Mouse (Mus musculus): ENCODE measurements around the gene Mcpt2. TPM values are rescaled to one million over a fixed set of nuclear protein-coding genes. Genes with fewer than 3 reads are reported as not detected.

Gene Mcpt2
- total and polyA plus RNA-seq, 3 experiments: 0.13 TPM; not detected in 2

DNA sequence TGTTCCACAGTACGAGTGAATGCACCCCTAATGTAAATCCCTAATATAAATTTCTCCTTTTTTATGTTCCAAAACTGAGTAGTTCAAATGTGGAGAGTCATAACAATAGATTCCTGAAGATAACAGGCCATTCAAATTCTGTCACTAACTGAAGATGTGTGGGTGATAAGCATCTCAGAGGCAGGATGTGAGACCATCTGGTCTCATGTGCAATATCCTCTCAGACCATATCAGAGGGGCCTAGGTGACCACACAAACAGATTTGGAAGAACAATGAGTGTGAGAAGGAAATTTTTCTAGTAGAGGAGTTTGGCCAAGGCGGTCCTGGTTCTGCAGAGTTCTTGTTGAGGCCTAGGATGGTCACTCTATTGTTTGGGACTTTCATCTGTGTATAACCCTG lies 51.5 kb downstream of the Mcpt2 start:
- H3K27me3 ChIP-seq (replicated peaks): no peaks in the 10 kb centered on the region
- no peak for DNase-seq (ENCODE audit: extremely low read depth)
- no peak overlapping the region for H3K4me3 ChIP-seq (replicated peaks in 1 of 3; ENCODE audit: low read depth in 2 of 3, low read length in 2 of 3, poor library complexity in 1 of 3)
- TF ChIP-seq JUN (IDR thresholded peaks at IDR 0.05; ENCODE audit: insufficient read depth, low read depth, low read length) (no peak), MYC (IDR thresholded peaks at IDR 0.05; ENCODE audit: low read depth, low read length) (no peak), MAX (IDR thresholded peaks at IDR 0.05; ENCODE audit: low read length) (no peak), MXI1 (IDR thresholded peaks at IDR 0.05; ENCODE audit: low read depth, low read length) (no peak), TCF12 (IDR thresholded peaks at IDR 0.05; ENCODE audit: low read depth, low read length) (no peak), ZNF384 (IDR thresholded peaks at IDR 0.05; ENCODE audit: low read depth, low read length) (no peak), ETS1 (conservative IDR thresholded peaks at IDR 0.05; ENCODE audit: low read depth, low read length) (no peak), E2F4 (IDR thresholded peaks at IDR 0.05; ENCODE audit: insufficient replicate concordance, low read depth, low read length) (no peak), RAD21 (IDR thresholded peaks at IDR 0.05; ENCODE audit: low read depth, low read length) (no peak)
- no peak overlapping the region for H3K27ac ChIP-seq (ENCODE audit: insufficient read depth, low read depth)
- no peak overlapping the region for H3K4me2 ChIP-seq (ENCODE audit: insufficient read depth, low read depth, poor library complexity, severe bottlenecking)
- in situ Hi-C loops (cut with MboI; ENCODE audit: low pct_ligation_motif_present, low pct_unique_long_range_greater_than_20kb, low sequenced_read_pairs): no loop called here
- H3K9ac ChIP-seq (ENCODE audit: insufficient read depth, low read depth): no peak overlapping the region
- H3K9me3 ChIP-seq (replicated peaks; ENCODE audit: low read length): no peaks in the 10 kb centered on the region
- peaks cover 0 to 7% of the 10 kb centered on the region in 2 experiments; a peak in 1 of 4 replicates for H3K4me1 ChIP-seq (ENCODE audit: control insufficient read depth in 1 of 2, insufficient read depth in 2 of 2)
- dilution Hi-C loops (cut with MboI; ENCODE audit: extremely low pct_ligation_motif_present, extremely low pct_unique_long_range_greater_than_20kb, low sequenced_read_pairs): no loop called here
- no peaks in the 10 kb centered on the region for H3K36me3 ChIP-seq (replicated peaks in 1 of 2; ENCODE audit: control insufficient read depth in 1 of 2, insufficient read depth in 1 of 2, low read length in 1 of 2)
- no peaks in the 10 kb centered on the region for H3K79me2 ChIP-seq (replicated peaks; ENCODE audit: control insufficient read depth, extremely low read depth, insufficient read depth, poor library complexity, severe bottlenecking)

Other genes with a start within 250 kb of the Mcpt2 start
- gene Nfatc4, start 218.9 kb upstream of the Mcpt2 start, total RNA-seq (2012; rRNA removed): not detected in 2 replicates
- gene Nfatc4, start 218.9 kb upstream of the Mcpt2 start, total RNA-seq (2014; rRNA removed): not detected in 2 replicates
- gene Nfatc4, start 218.9 kb upstream of the Mcpt2 start, polyA plus RNA-seq (2012; ENCODE audit: insufficient read length, low read depth): not detected in 2 replicates
- gene Nynrin, start 188.0 kb upstream of the Mcpt2 start, total RNA-seq (2012; rRNA removed): under 0.01 and 0.04 TPM in 2 replicates
- not detected in 2 replicates for gene Nynrin, start 188.0 kb upstream of the Mcpt2 start, total RNA-seq (2014; rRNA removed)
- 0.04 and 0.10 TPM in 2 replicates for gene Nynrin, start 188.0 kb upstream of the Mcpt2 start, polyA plus RNA-seq (2012; ENCODE audit: insufficient read length, low read depth)
- 0.08 and 0.17 TPM in 2 replicates for gene Cbln3, start 157.6 kb upstream of the Mcpt2 start, total RNA-seq (2012; rRNA removed)
- gene Cbln3, start 157.6 kb upstream of the Mcpt2 start, total RNA-seq (2014; rRNA removed): 0.14 and 0.26 TPM in 2 replicates
- gene Cbln3, start 157.6 kb upstream of the Mcpt2 start, polyA plus RNA-seq (2012; ENCODE audit: insufficient read length, low read depth): 0.14 and 0.24 TPM in 2 replicates
- gene Khnyn, start 157.1 kb upstream of the Mcpt2 start, total RNA-seq (2012; rRNA removed): 32.8 and 50.6 TPM in 2 replicates
- 31.1 and 35.8 TPM in 2 replicates for gene Khnyn, start 157.1 kb upstream of the Mcpt2 start, total RNA-seq (2014; rRNA removed)
- gene Khnyn, start 157.1 kb upstream of the Mcpt2 start, polyA plus RNA-seq (2012; ENCODE audit: insufficient read length, low read depth): 29.8 and 31.8 TPM in 2 replicates
- 66.7 and 77.6 TPM in 2 replicates for gene Sdr39u1, start 141.7 kb upstream of the Mcpt2 start, total RNA-seq (2012; rRNA removed)
- gene Sdr39u1, start 141.7 kb upstream of the Mcpt2 start, total RNA-seq (2014; rRNA removed): 61.4 and 66.0 TPM in 2 replicates
- gene Sdr39u1, start 141.7 kb upstream of the Mcpt2 start, polyA plus RNA-seq (2012; ENCODE audit: insufficient read length, low read depth): 73.2 and 90.8 TPM in 2 replicates
- not detected in 2 replicates for gene Cma1, start 97.4 kb upstream of the Mcpt2 start, total RNA-seq (2012; rRNA removed)
- not detected in 2 replicates for gene Cma1, start 97.4 kb upstream of the Mcpt2 start, total RNA-seq (2014; rRNA removed)
- not detected in 2 replicates for gene Cma1, start 97.4 kb upstream of the Mcpt2 start, polyA plus RNA-seq (2012; ENCODE audit: insufficient read length, low read depth)
- gene Cma2, start 91.1 kb upstream of the Mcpt2 start, total RNA-seq (2012; rRNA removed): not detected in 2 replicates
- gene Cma2, start 91.1 kb upstream of the Mcpt2 start, total RNA-seq (2014; rRNA removed): not detected in 2 replicates
- not detected in 2 replicates for gene Cma2, start 91.1 kb upstream of the Mcpt2 start, polyA plus RNA-seq (2012; ENCODE audit: insufficient read length, low read depth)
- 0.17 TPM in 1 of 2 replicates, not detected in the other for gene Mcpt1, start 24.1 kb upstream of the Mcpt2 start, total RNA-seq (2012; rRNA removed)
- 0.66 and 1.0 TPM in 2 replicates for gene Mcpt1, start 24.1 kb upstream of the Mcpt2 start, total RNA-seq (2014; rRNA removed)
- 0.39 and 0.41 TPM in 2 replicates for gene Mcpt1, start 24.1 kb upstream of the Mcpt2 start, polyA plus RNA-seq (2012; ENCODE audit: insufficient read length, low read depth)
- 0.17 and 0.25 TPM in 2 replicates for gene Mcpt9, start 11.5 kb upstream of the Mcpt2 start, total RNA-seq (2012; rRNA removed)
- 0.22 and 0.28 TPM in 2 replicates for gene Mcpt9, start 11.5 kb upstream of the Mcpt2 start, total RNA-seq (2014; rRNA removed)
- gene Mcpt9, start 11.5 kb upstream of the Mcpt2 start, polyA plus RNA-seq (2012; ENCODE audit: insufficient read length, low read depth): 0.29 TPM in 1 of 2 replicates, not detected in the other
- not detected in 2 replicates for gene Mcpt4, start 20.3 kb downstream of the Mcpt2 start, total RNA-seq (2012; rRNA removed)
- gene Mcpt4, start 20.3 kb downstream of the Mcpt2 start, total RNA-seq (2014; rRNA removed): not detected in 2 replicates
- not detected in 2 replicates for gene Mcpt4, start 20.3 kb downstream of the Mcpt2 start, polyA plus RNA-seq (2012; ENCODE audit: insufficient read length, low read depth)
- gene Mcpt8, start 43.2 kb downstream of the Mcpt2 start, total RNA-seq (2012; rRNA removed): not detected in 2 replicates
- not detected in 2 replicates for gene Mcpt8, start 43.2 kb downstream of the Mcpt2 start, total RNA-seq (2014; rRNA removed)
- not detected in 2 replicates for gene Mcpt8, start 43.2 kb downstream of the Mcpt2 start, polyA plus RNA-seq (2012; ENCODE audit: insufficient read length, low read depth)
- not detected in 2 replicates for gene Ctsg, start 60.5 kb downstream of the Mcpt2 start, total RNA-seq (2012; rRNA removed)
- not detected in 2 replicates for gene Ctsg, start 60.5 kb downstream of the Mcpt2 start, total RNA-seq (2014; rRNA removed)
- not detected in 2 replicates for gene Ctsg, start 60.5 kb downstream of the Mcpt2 start, polyA plus RNA-seq (2012; ENCODE audit: insufficient read length, low read depth)
- gene Gzme, start 78.6 kb downstream of the Mcpt2 start, total RNA-seq (2012; rRNA removed): not detected in 2 replicates
- gene Gzme, start 78.6 kb downstream of the Mcpt2 start, total RNA-seq (2014; rRNA removed): not detected in 2 replicates
- not detected in 2 replicates for gene Gzme, start 78.6 kb downstream of the Mcpt2 start, polyA plus RNA-seq (2012; ENCODE audit: insufficient read length, low read depth)
- gene Gzmd, start 90.6 kb downstream of the Mcpt2 start, total RNA-seq (2012; rRNA removed): not detected in 2 replicates
- not detected in 2 replicates for gene Gzmd, start 90.6 kb downstream of the Mcpt2 start, total RNA-seq (2014; rRNA removed)
- gene Gzmd, start 90.6 kb downstream of the Mcpt2 start, polyA plus RNA-seq (2012; ENCODE audit: insufficient read length, low read depth): not detected in 2 replicates
- gene Gzmg, start 117.5 kb downstream of the Mcpt2 start, total RNA-seq (2012; rRNA removed): not detected in 2 replicates
- not detected in 2 replicates for gene Gzmg, start 117.5 kb downstream of the Mcpt2 start, total RNA-seq (2014; rRNA removed)
- gene Gzmg, start 117.5 kb downstream of the Mcpt2 start, polyA plus RNA-seq (2012; ENCODE audit: insufficient read length, low read depth): not detected in 2 replicates
- gene Gzmn, start 132.6 kb downstream of the Mcpt2 start, total RNA-seq (2012; rRNA removed): not detected in 2 replicates
- gene Gzmn, start 132.6 kb downstream of the Mcpt2 start, total RNA-seq (2014; rRNA removed): not detected in 2 replicates
- gene Gzmn, start 132.6 kb downstream of the Mcpt2 start, polyA plus RNA-seq (2012; ENCODE audit: insufficient read length, low read depth): not detected in 2 replicates
- gene Gzmf, start 169.4 kb downstream of the Mcpt2 start, total RNA-seq (2012; rRNA removed): not detected in 2 replicates
- gene Gzmf, start 169.4 kb downstream of the Mcpt2 start, total RNA-seq (2014; rRNA removed): not detected in 2 replicates
- gene Gzmf, start 169.4 kb downstream of the Mcpt2 start, polyA plus RNA-seq (2012; ENCODE audit: insufficient read length, low read depth): not detected in 2 replicates
- gene Gzmc, start 192.6 kb downstream of the Mcpt2 start, total RNA-seq (2012; rRNA removed): not detected in 2 replicates
- not detected in 2 replicates for gene Gzmc, start 192.6 kb downstream of the Mcpt2 start, total RNA-seq (2014; rRNA removed)
- gene Gzmc, start 192.6 kb downstream of the Mcpt2 start, polyA plus RNA-seq (2012; ENCODE audit: insufficient read length, low read depth): not detected in 2 replicates
- not detected in 2 replicates for gene Gzmb, start 220.2 kb downstream of the Mcpt2 start, total RNA-seq (2012; rRNA removed)
- not detected in 2 replicates for gene Gzmb, start 220.2 kb downstream of the Mcpt2 start, total RNA-seq (2014; rRNA removed)
- gene Gzmb, start 220.2 kb downstream of the Mcpt2 start, polyA plus RNA-seq (2012; ENCODE audit: insufficient read length, low read depth): not detected in 2 replicates

Measured in CH12.LX (cell line).